Mouse (Mus musculus) forebrain, postnatal 0 days (tissue): ENCODE results near the gene Slc15a3. TPM values are rescaled to one million over a fixed set of nuclear protein-coding genes. Genes with fewer than 3 reads are reported as not detected.

Source experiments
- ATAC-seq: fragments of 200-750 bp; cut with Nextera tagmentation; 2 replicates; pipeline ENCODE4 v1.8.0; 2017; ENCODE audit warnings: mild to moderate bottlenecking, moderate library complexity
- DNase-seq: peaks from one replicate; pipeline ENCODE4 v3.0.0-alpha.2; 2015
- H3K27ac ChIP-seq: fragments of 300-500 bp; sonication (generic); 2 replicates; pipeline ENCODE4 v1.5.1; 2014; ENCODE audit warnings: low read depth, mild to moderate bottlenecking, antibody characterized with exemption, low read length, moderate library complexity, mixed read lengths
- H3K27me3 ChIP-seq: fragments of 300-500 bp; sonication (generic); 2 replicates; pipeline ENCODE4 v1.6.1; 2014; ENCODE audit warnings: mild to moderate bottlenecking, low read length, mixed read lengths; ENCODE audit not compliant: insufficient read depth
- H3K36me3 ChIP-seq: fragments of 300-500 bp; sonication (generic); 2 replicates; pipeline ENCODE4 v1.6.1; 2014; ENCODE audit warnings: mild to moderate bottlenecking, moderate library complexity; ENCODE audit not compliant: insufficient read depth
- H3K4me1 ChIP-seq: fragments of 300-500 bp; sonication (generic); 2 replicates; pipeline ENCODE4 v1.6.1; 2014; ENCODE audit warnings: antibody characterized with exemption; ENCODE audit not compliant: insufficient read depth
- H3K4me2 ChIP-seq: fragments of 300-500 bp; sonication (generic); 2 replicates; pipeline ENCODE4 v1.6.1; 2014; ENCODE audit warnings: low read depth, mild to moderate bottlenecking, moderate library complexity
- H3K4me3 ChIP-seq: fragments of 300-500 bp; sonication (generic); 2 replicates; pipeline ENCODE4 v1.5.1; 2014; ENCODE audit warnings: low read depth, low read length, mixed read lengths
- H3K9ac ChIP-seq: fragments of 300-500 bp; sonication (generic); 2 replicates; pipeline ENCODE4 v1.6.1; 2014; ENCODE audit warnings: mild to moderate bottlenecking
- H3K9me3 ChIP-seq: fragments of 300-500 bp; sonication (generic); 2 replicates; pipeline ENCODE4 v1.6.1; 2016; ENCODE audit warnings: low read length
- CTCF ChIP-seq: sonication (generic); IDR thresholded peaks from 2 replicates; pipeline ENCODE4 v1.5.1; 2016; ENCODE audit warnings: antibody characterized with exemption, control low read depth, low read depth
- whole genome bisulfite sequencing: fragments of 180-500 bp; shearing (Covaris S2); extraction: QIAGEN DNeasy Blood & Tissue Kit; methylation state at CpG from one replicate; pipeline ENCODE4 v1.1.7; 2014; 5-methylcytosine and 5-hydroxymethylcytosine counted together
- polyA plus RNA-seq: library from polyadenylated mRNA; unstranded; fragments of >200 nt; fragmentation: Nextera tagmentation; extraction: Ambion mirVana; gene quantifications from 2 replicates; pipeline ENCODE4 v1.2.1, GENCODE M21; 2015
- total RNA-seq: library from RNA; depleted of rRNA; stranded (reverse); fragments of >200 nt; gene quantifications from 2 replicates; pipeline ENCODE4 v1.2.3, GENCODE M21; 2014

The Slc15a3 gene
- total and polyA plus RNA-seq, 2 experiments from 2014 or later: 0.42 to 0.90 TPM

DNA sequence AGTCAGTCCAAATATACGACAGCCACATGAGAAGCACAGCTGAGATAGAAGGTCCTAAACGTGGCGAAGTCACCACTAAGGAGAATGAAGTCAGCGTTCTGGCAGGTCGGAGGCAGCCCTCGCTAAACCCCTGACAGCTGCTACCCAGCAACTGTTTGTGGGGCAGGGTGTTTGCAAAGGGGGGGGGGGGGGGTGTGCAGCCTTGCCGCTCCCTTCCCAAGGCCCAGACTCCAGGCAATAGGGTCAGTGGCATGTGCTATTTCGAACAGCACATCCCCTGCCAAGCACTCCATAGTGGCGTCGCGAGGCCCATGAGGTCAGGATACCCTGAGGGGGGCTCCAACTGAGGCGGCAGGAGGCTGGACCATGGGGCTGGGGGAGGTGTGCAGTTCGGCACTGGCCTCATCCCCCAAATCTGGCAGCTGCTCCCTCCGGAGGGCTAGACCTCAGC is 41.5 kb downstream of the Slc15a3 start:
- peak overlapping the region; percentile 88 for H3K4me2 ChIP-seq
- peak overlapping the region; percentile 78 for H3K9ac ChIP-seq
- 0% methylated on average over 14 of the region's 14 CpGs for WGBS
- H3K4me3 ChIP-seq: peak overlapping the region; percentile 67
- H3K4me1 ChIP-seq: peaks cover 18% of the 10 kb centered on the region
- ATAC-seq: no peak
- TF ChIP-seq CTCF: no peak
- H3K27ac ChIP-seq: peak overlapping the region; percentile 99
- no peaks in the 10 kb centered on the region for H3K9me3 ChIP-seq
- no peaks in the 10 kb centered on the region for H3K27me3 ChIP-seq
- no peak for DNase-seq
- H3K36me3 ChIP-seq: no peaks in the 10 kb centered on the region

DNA sequence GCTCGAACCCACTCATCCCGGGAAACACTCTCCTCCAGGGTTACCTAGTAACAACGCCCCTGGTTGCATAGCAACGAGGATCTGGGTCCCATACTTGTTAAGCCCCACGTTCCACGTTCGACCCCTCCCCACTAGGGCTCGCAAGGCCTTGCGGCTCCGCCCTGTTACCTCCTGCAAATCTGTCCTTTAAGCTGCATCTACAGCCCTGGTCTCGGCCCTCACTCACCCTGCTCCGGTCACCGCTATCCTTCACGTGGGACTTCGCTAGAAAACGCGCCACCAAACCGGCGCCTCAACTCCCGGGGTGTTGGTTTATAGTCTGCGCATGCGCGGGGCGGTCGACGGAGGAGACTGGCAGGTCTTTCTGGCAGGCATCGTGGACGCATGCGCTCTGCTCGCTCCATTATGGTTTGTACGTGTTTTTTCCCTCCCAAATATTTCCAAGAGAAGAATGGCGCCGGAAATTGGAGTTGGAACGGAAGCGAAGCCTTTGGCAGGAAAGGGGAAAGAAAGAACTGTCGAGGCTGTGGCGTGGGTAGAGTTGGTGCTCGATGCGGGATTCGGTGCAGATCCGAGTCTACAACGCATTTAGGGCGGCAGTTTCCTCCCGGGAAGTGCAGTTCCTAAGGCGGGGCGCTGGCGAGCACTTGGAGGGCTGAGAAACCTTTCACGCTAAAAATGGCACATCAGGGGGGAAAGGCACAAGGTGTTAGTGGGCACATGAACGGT is 42.1 kb downstream of the Slc15a3 start, which contains the start of gene Tmem109:
Gene Tmem109 (minus strand): TSS at position 576 of the 729 bp plus-strand sequence.
- 1% methylated on average over 49 of the region's 49 CpGs for WGBS
- no peaks in the 10 kb centered on the region for H3K27me3 ChIP-seq
- H3K9me3 ChIP-seq: no peaks in the 10 kb centered on the region
- H3K4me2 ChIP-seq: peak within 1 kb of the TSS; percentile 88
- H3K27ac ChIP-seq: peak within 1 kb of the TSS; percentile 99
- H3K4me1 ChIP-seq: peaks cover 18% of the 10 kb centered on the region
- peak; percentile 68 for TF ChIP-seq CTCF
- no peaks in the 10 kb centered on the region for H3K36me3 ChIP-seq
- DNase-seq (peak; percentile 99), ATAC-seq (peak; percentile 94)
- H3K4me3 ChIP-seq: peak within 1 kb of the TSS; percentile 67
- peak within 1 kb of the TSS; percentile 78 for H3K9ac ChIP-seq

DNA sequence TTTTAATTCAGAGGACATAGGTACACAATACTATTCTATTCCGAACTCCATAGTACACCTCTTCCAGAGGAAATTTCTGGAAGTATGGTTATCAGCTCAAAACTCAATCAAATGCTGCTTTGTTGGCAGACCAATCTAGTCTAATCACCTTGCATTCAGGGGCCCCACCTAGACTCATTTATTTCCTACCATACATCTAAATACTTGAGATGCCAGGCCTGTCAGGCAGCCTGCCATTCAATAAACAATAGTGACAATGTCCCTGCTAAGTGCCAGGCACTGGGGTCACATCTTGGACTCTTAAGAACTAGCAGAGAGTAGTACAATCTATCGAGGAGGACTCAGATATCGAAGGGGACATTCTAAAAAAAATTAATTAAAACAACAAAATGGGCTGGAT is 52.7 kb downstream of the Slc15a3 start:
- ATAC-seq (no peak), DNase-seq (no peak)
- Histone ChIP-seq H3K9ac (no peak overlapping the region), H3K4me1 (peaks cover 12% of the 10 kb centered on the region), H3K9me3 (no peaks in the 10 kb centered on the region), H3K4me3 (no peak overlapping the region), H3K27ac (no peak overlapping the region), H3K27me3 (no peaks in the 10 kb centered on the region), H3K4me2 (no peak overlapping the region), H3K36me3 (no peaks in the 10 kb centered on the region)
- no peak for TF ChIP-seq CTCF
- whole genome bisulfite sequencing: 84% methylated on average over 3 of the region's 3 CpGs

DNA sequence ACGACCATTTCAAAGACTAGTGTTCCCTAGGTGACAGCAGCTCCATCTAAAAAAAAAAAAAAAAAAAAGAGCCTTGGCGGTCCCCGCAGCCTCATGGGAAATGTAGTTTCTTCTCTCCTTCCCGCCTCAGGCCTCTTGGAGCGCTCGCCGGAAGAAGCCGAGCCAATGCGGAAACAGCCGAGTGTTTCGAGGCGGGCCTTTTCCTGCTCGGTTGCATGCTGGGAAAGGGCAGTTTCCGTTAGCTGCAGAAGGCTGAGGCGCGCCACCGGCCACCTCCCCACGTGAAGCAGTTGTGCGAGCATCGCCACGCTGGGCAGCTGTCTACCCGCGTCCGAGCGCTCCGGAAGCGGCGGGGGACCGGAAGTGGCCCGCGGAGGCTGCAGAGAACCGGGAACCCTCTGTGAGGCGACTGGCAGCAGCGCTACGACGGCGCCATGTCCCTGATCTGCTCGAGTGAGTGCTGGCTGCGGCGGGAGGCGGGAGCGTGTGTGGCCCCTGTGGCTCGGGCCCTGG is 55.5 kb downstream of the Slc15a3 start, which contains the start of gene Prpf19:
Gene Prpf19 (plus strand): TSS at position 216 of the 513 bp plus-strand sequence.
- Histone ChIP-seq H3K4me2 (peak within 1 kb of the TSS; percentile 79), H3K27ac (peak within 1 kb of the TSS; percentile 94), H3K36me3 (peaks cover 27% of the 10 kb centered on the region), H3K4me1 (peaks cover 12% of the 10 kb centered on the region), H3K4me3 (peak within 1 kb of the TSS; percentile 86), H3K9me3 (no peaks in the 10 kb centered on the region), H3K27me3 (no peaks in the 10 kb centered on the region), H3K9ac (peak within 1 kb of the TSS; percentile 91)
- WGBS: under 1% methylated on average over 43 of the region's 43 CpGs
- TF ChIP-seq CTCF: peak; percentile 44
- ATAC-seq: peak; percentile 98
- DNase-seq: peak; percentile 98

DNA sequence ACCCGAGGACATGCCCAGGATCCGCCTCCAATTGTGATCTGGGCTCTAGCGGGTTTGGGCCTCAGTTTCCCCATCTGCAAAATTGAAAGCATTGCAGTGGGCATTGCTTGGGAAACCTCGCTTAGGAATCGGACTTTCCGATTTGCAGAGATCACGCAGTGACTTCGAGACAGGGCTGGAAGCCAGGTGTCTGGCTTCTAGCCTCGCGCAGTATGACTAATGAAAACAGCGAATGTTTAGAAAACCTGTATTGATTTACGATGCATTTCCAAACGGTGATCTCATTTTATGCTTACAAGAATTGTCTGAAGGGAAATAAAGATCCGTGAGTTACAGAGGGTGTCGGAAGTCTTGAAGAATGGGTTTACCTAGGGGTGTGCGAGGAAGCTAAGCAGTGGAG is 56.2 kb downstream of the Slc15a3 start:
- 1% methylated on average over 16 of the region's 16 CpGs for WGBS
- no peaks in the 10 kb centered on the region for H3K9me3 ChIP-seq
- peak overlapping the region; percentile 94 for H3K27ac ChIP-seq
- peak overlapping the region; percentile 86 for H3K4me3 ChIP-seq
- no peak for ATAC-seq
- H3K4me2 ChIP-seq: peak overlapping the region; percentile 79
- H3K27me3 ChIP-seq: no peaks in the 10 kb centered on the region
- DNase-seq: peak; percentile 35
- peaks cover 34% of the 10 kb centered on the region for H3K36me3 ChIP-seq
- peaks cover 12% of the 10 kb centered on the region for H3K4me1 ChIP-seq
- peak overlapping the region; percentile 91 for H3K9ac ChIP-seq
- TF ChIP-seq CTCF: no peak

DNA sequence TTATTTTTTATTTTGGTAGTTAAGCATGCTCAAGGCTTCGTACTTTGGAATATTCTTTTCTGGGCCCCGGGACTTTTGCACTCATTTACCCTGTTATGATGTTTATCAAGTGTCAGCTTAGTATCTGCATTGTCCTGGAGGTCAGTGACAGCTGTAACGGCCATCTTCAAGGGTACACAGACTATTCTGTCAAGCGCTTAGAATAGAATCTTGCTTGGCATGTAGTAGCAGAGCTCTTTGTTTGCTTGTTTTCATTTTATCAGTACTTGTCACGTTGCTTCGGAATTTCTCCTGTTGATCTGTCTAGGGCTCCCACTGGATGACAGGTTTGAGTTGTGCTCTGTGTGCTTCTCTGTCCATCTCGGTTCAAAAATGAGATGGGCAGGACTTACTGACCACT is 57.3 kb downstream of the Slc15a3 start:
- Histone ChIP-seq H3K27me3 (no peaks in the 10 kb centered on the region), H3K4me1 (peaks cover 12% of the 10 kb centered on the region), H3K9ac (peak overlapping the region; percentile 91; the same call in 1 of the 2 replicates), H3K9me3 (no peaks in the 10 kb centered on the region), H3K4me3 (no peak overlapping the region; the same call in 1 of the 2 replicates), H3K36me3 (peaks cover 44% of the 10 kb centered on the region), H3K27ac (no peak overlapping the region), H3K4me2 (peak overlapping the region; percentile 79)
- no peak for TF ChIP-seq CTCF
- no peak for ATAC-seq
- no peak for DNase-seq
- WGBS: 82% methylated on average over 7 of the region's 7 CpGs

DNA sequence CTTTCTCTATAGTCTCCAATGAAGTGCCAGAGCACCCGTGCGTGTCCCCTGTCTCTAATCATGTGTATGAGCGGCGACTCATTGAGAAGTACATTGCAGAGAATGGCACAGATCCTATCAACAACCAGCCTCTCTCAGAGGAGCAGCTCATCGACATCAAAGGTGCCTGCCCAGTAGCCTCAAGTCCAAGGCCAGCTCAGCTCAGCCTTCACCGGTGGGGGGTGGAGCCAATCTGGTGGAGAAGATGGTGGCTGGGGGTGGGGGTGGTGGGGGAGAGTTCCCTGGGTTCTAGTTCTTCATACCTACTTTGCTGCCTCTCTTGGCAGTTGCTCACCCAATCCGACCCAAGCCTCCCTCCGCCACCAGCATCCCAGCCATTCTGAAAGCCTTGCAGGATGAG is 58.0 kb downstream of the Slc15a3 start:
- Histone ChIP-seq H3K36me3 (peaks cover 51% of the 10 kb centered on the region), H3K9ac (no peak overlapping the region), H3K9me3 (no peaks in the 10 kb centered on the region), H3K4me2 (no peak overlapping the region), H3K4me3 (no peak overlapping the region), H3K27ac (no peak overlapping the region), H3K27me3 (no peaks in the 10 kb centered on the region), H3K4me1 (peaks cover 12% of the 10 kb centered on the region)
- DNase-seq (no peak), ATAC-seq (no peak)
- WGBS: 87% methylated on average over 8 of the region's 8 CpGs
- no peak for TF ChIP-seq CTCF
